Mouse (Mus musculus) erythroblast, embryonic 14.5 days (primary cell): ENCODE data around the gene Gpr142. TPM values are rescaled to one million over a fixed set of nuclear protein-coding genes. Genes with fewer than 3 reads are reported as not detected.

Source experiments
- H3K27me3 ChIP-seq: 2 replicates; pipeline ENCODE4 v1.6.1; 2012; ENCODE audit warnings: inconsistent platforms; ENCODE audit not compliant: control insufficient read depth
- H3K36me3 ChIP-seq: 2 replicates; pipeline ENCODE4 v1.6.1; 2012; ENCODE audit warnings: mild to moderate bottlenecking, inconsistent platforms; ENCODE audit not compliant: control insufficient read depth
- H3K4me1 ChIP-seq: 2 replicates; pipeline ENCODE4 v1.6.1; 2012; ENCODE audit warnings: inconsistent platforms; ENCODE audit not compliant: control insufficient read depth
- H3K4me3 ChIP-seq: replicated peaks from 2 replicates; pipeline ENCODE3; 2012; ENCODE audit warnings: moderate library complexity, mild to moderate bottlenecking, inconsistent platforms
- H3K9me3 ChIP-seq: 2 replicates; pipeline ENCODE4 v1.6.1; 2012; ENCODE audit warnings: low read length, inconsistent platforms, mixed read lengths; ENCODE audit not compliant: control insufficient read depth
- GATA1 ChIP-seq: IDR thresholded peaks from 2 replicates; pipeline ENCODE4 v1.6.1; 2012; ENCODE audit warnings: low read length, inconsistent platforms, mixed read lengths
- TAL1 ChIP-seq: IDR thresholded peaks from 3 replicates; pipeline ENCODE4 v1.6.1; 2012; ENCODE audit warnings: low read length, inconsistent platforms, mixed read lengths
- polyA plus RNA-seq: library from polyadenylated mRNA; stranded (reverse); fragments of >175 nt; gene quantifications from 2 replicates; pipeline ENCODE4 v1.2.3, GENCODE M21; 2012

Gene Gpr142
- polyA plus RNA-seq, 1 experiment = not detected

- Histone ChIP-seq H3K9me3 (no peaks in the 10 kb centered on the region), H3K36me3 (no peaks in the 10 kb centered on the region), H3K27me3 (no peaks in the 10 kb centered on the region), H3K4me3 (no peak overlapping the region), H3K4me1 (no peaks in the 10 kb centered on the region)
- TF ChIP-seq TAL1 = no peak
- no peak for TF ChIP-seq GATA1
These were observed 11.6 kb downstream of the Gpr142 start for GRCm38 (mm10) chr11:114810344-114810743.

- H3K4me3 ChIP-seq = no peak overlapping the region
- TF ChIP-seq GATA1 = no peak
- TF ChIP-seq TAL1 = no peak
- H3K4me1 ChIP-seq = no peaks in the 10 kb centered on the region
- no peaks in the 10 kb centered on the region for H3K27me3 ChIP-seq
- H3K36me3 ChIP-seq = no peaks in the 10 kb centered on the region
- H3K9me3 ChIP-seq = no peaks in the 10 kb centered on the region
These were observed 14.1 kb downstream of the Gpr142 start for GRCm38 (mm10) chr11:114812731-114813240.

GRCm38 (mm10) chr11:114814873-114815592, 16.3 kb downstream of the Gpr142 start:
- Histone ChIP-seq H3K27me3 (no peaks in the 10 kb centered on the region), H3K4me1 (no peaks in the 10 kb centered on the region), H3K4me3 (no peak overlapping the region), H3K9me3 (no peaks in the 10 kb centered on the region), H3K36me3 (no peaks in the 10 kb centered on the region)
- TF ChIP-seq GATA1 = no peak
- TF ChIP-seq TAL1 = no peak

- H3K36me3 ChIP-seq = no peaks in the 10 kb centered on the region
- H3K4me1 ChIP-seq = no peaks in the 10 kb centered on the region
- no peaks in the 10 kb centered on the region for H3K9me3 ChIP-seq
- TF ChIP-seq TAL1 (peak; percentile 12; the same call in 1 of the 3 replicates), GATA1 (no peak)
- H3K4me3 ChIP-seq = no peak overlapping the region
- no peaks in the 10 kb centered on the region for H3K27me3 ChIP-seq
These were observed 18.2 kb downstream of the Gpr142 start for GRCm38 (mm10) chr11:114816934-114817333.

- H3K36me3 ChIP-seq = no peaks in the 10 kb centered on the region
- no peaks in the 10 kb centered on the region for H3K9me3 ChIP-seq
- no peaks in the 10 kb centered on the region for H3K4me1 ChIP-seq
- TF ChIP-seq TAL1 (no peak), GATA1 (no peak)
- no peaks in the 10 kb centered on the region for H3K27me3 ChIP-seq
- H3K4me3 ChIP-seq = no peak overlapping the region
These were observed 19.5 kb downstream of the Gpr142 start for GRCm38 (mm10) chr11:114818185-114818584.

GRCm38 (mm10) chr11:114819110-114819509, 20.4 kb downstream of the Gpr142 start:
- Histone ChIP-seq H3K4me3 (no peak overlapping the region), H3K27me3 (no peaks in the 10 kb centered on the region), H3K4me1 (no peaks in the 10 kb centered on the region), H3K9me3 (no peaks in the 10 kb centered on the region), H3K36me3 (no peaks in the 10 kb centered on the region)
- TF ChIP-seq GATA1 = no peak
- no peak for TF ChIP-seq TAL1

- Histone ChIP-seq H3K4me3 (no peak overlapping the region), H3K9me3 (no peaks in the 10 kb centered on the region), H3K27me3 (no peaks in the 10 kb centered on the region), H3K36me3 (no peaks in the 10 kb centered on the region), H3K4me1 (no peaks in the 10 kb centered on the region)
- TF ChIP-seq GATA1 = no peak
- TF ChIP-seq TAL1 = no peak
These were observed 21.7 kb downstream of the Gpr142 start for GRCm38 (mm10) chr11:114820444-114820843.

GRCm38 (mm10) chr11:114821325-114821724, 22.6 kb downstream of the Gpr142 start:
- H3K4me1 ChIP-seq = peaks cover 1% of the 10 kb centered on the region; the same call in 1 of the 2 replicates
- no peaks in the 10 kb centered on the region for H3K36me3 ChIP-seq
- no peaks in the 10 kb centered on the region for H3K9me3 ChIP-seq
- TF ChIP-seq TAL1 = no peak
- no peak for TF ChIP-seq GATA1
- H3K27me3 ChIP-seq = no peaks in the 10 kb centered on the region
- no peak overlapping the region for H3K4me3 ChIP-seq

GRCm38 (mm10) chr11:114822727-114823126, 24.0 kb downstream of the Gpr142 start:
- Histone ChIP-seq H3K36me3 (no peaks in the 10 kb centered on the region), H3K4me1 (peaks cover 9% of the 10 kb centered on the region), H3K4me3 (no peak overlapping the region), H3K27me3 (no peaks in the 10 kb centered on the region), H3K9me3 (no peaks in the 10 kb centered on the region)
- no peak for TF ChIP-seq GATA1
- no peak for TF ChIP-seq TAL1
